Mouse (Mus musculus): ENCODE results near the gene Psma6. TPM values are rescaled to one million over a fixed set of nuclear protein-coding genes. Genes with fewer than 3 reads are reported as not detected.
A peak's percentile ranks its signal among the peaks of the same experiment; 100 is the strongest.

Psma6 gene
- total RNA-seq, 2 experiments from 2014 or later, result 147 to 163 TPM

- intact Hi-C loops (cut with DNase I), result no loop called here
- no peak for DNase-seq
These were observed 49.9 kb downstream of the Psma6 start for GRCm38 (mm10) chr12:55433802-55434435.

- intact Hi-C loops (cut with DNase I), result no loop called here
- DNase-seq, result no peak
These were observed 51.1 kb downstream of the Psma6 start for GRCm38 (mm10) chr12:55435080-55435479.

GRCm38 (mm10) chr12:55437122-55437826 lies 53.3 kb downstream of the Psma6 start:
- intact Hi-C loops (cut with DNase I), result no loop called here

GRCm38 (mm10) chr12:55438058-55438457 lies 54.0 kb downstream of the Psma6 start:
- intact Hi-C loops (cut with DNase I), result no loop called here
- DNase-seq, result no peak

More at GRCm38 (mm10) chr12:55437122-55437826, 53.3 kb downstream of the Psma6 start:
- DNase-seq, result no peak

- intact Hi-C loops (cut with DNase I), result no loop called here
- no peak for DNase-seq
These were observed 54.7 kb downstream of the Psma6 start for GRCm38 (mm10) chr12:55438611-55439137.

- intact Hi-C loops (cut with DNase I), result loop anchor here (5.0 kb wide), 1 partner anchor 38 kb away; no protein-coding TSS in a partner anchor
- DNase-seq, result no peak
These were observed 56.4 kb downstream of the Psma6 start for GRCm38 (mm10) chr12:55440416-55440815.

- intact Hi-C loops (cut with DNase I), result loop anchor here (5.0 kb wide), 1 partner anchor 40 kb away; no protein-coding TSS in a partner anchor
- no peak for DNase-seq
These were observed 58.2 kb downstream of the Psma6 start for GRCm38 (mm10) chr12:55442245-55442644.

- intact Hi-C loops (cut with DNase I), result loop anchor here (5.0 kb wide), 1 partner anchor 41 kb away; no protein-coding TSS in a partner anchor
- peak; percentile 66 to 79 for DNase-seq
These were observed 59.1 kb downstream of the Psma6 start for GRCm38 (mm10) chr12:55442861-55443850.

GRCm38 (mm10) chr12:55444031-55444451 lies 60.0 kb downstream of the Psma6 start:
- intact Hi-C loops (cut with DNase I), result loop anchor here (5.0 kb wide), 1 partner anchor 42 kb away; no protein-coding TSS in a partner anchor

GRCm38 (mm10) chr12:55445583-55445982 lies 61.6 kb downstream of the Psma6 start:
- no peak for DNase-seq
- intact Hi-C loops (cut with DNase I), result no loop called here

More at GRCm38 (mm10) chr12:55444031-55444451, 60.0 kb downstream of the Psma6 start:
- DNase-seq, result no peak

GRCm38 (mm10) chr12:55446366-55446745 lies 62.3 kb downstream of the Psma6 start:
- intact Hi-C loops (cut with DNase I), result loop anchor here (2.0 kb wide), 2 partner anchors 14 to 44 kb away; no protein-coding TSS in a partner anchor
- no peak for DNase-seq

- peak; percentile 60 to 72 for DNase-seq
- intact Hi-C loops (cut with DNase I), result loop anchor here (2.0 kb wide), 2 partner anchors 14 to 44 kb away; no protein-coding TSS in a partner anchor
These were observed 62.8 kb downstream of the Psma6 start for GRCm38 (mm10) chr12:55446746-55447395.

- DNase-seq, result no peak
- intact Hi-C loops (cut with DNase I), result loop anchor here (2.0 kb wide), 2 partner anchors 13 to 43 kb away; no protein-coding TSS in a partner anchor
These were observed 63.4 kb downstream of the Psma6 start for GRCm38 (mm10) chr12:55447396-55447760.

- intact Hi-C loops (cut with DNase I), result no loop called here
- DNase-seq, result no peak
These were observed 64.4 kb downstream of the Psma6 start for GRCm38 (mm10) chr12:55448457-55448856.

GRCm38 (mm10) chr12:55449048-55449447 lies 65.0 kb downstream of the Psma6 start:
- no peak for DNase-seq
- intact Hi-C loops (cut with DNase I), result no loop called here

GRCm38 (mm10) chr12:55450421-55450820 lies 66.4 kb downstream of the Psma6 start:
- intact Hi-C loops (cut with DNase I), result no loop called here
- DNase-seq, result no peak

GRCm38 (mm10) chr12:55452839-55453238 lies 68.8 kb downstream of the Psma6 start:
- DNase-seq, result no peak
- intact Hi-C loops (cut with DNase I), result no loop called here

GRCm38 (mm10) chr12:55453924-55454323 lies 69.9 kb downstream of the Psma6 start:
- DNase-seq, result no peak
- intact Hi-C loops (cut with DNase I), result no loop called here

- intact Hi-C loops (cut with DNase I), result no loop called here
- no peak for DNase-seq
These were observed 71.2 kb downstream of the Psma6 start for GRCm38 (mm10) chr12:55455206-55455605.

GRCm38 (mm10) chr12:55456136-55456535 lies 72.1 kb downstream of the Psma6 start:
- intact Hi-C loops (cut with DNase I), result no loop called here
- no peak for DNase-seq

Data from gastrocnemius, postnatal 36 days (tissue).